Mouse (Mus musculus) skeletal muscle tissue, adult 2 months (tissue): ENCODE measurements at regions not wholly inside any gene's neighbourhood (a gene's known extent, or its start where the extent isn't known, plus 50 kb on each side); places are given as distances from the start of the nearest gene placed in this dataset.

ENCODE experiments used
- DNase-seq: peaks from one replicate; pipeline ENCODE4 v3.0.0-alpha.2; 2012; ENCODE audit warnings: low read depth, low spot score

DNA sequence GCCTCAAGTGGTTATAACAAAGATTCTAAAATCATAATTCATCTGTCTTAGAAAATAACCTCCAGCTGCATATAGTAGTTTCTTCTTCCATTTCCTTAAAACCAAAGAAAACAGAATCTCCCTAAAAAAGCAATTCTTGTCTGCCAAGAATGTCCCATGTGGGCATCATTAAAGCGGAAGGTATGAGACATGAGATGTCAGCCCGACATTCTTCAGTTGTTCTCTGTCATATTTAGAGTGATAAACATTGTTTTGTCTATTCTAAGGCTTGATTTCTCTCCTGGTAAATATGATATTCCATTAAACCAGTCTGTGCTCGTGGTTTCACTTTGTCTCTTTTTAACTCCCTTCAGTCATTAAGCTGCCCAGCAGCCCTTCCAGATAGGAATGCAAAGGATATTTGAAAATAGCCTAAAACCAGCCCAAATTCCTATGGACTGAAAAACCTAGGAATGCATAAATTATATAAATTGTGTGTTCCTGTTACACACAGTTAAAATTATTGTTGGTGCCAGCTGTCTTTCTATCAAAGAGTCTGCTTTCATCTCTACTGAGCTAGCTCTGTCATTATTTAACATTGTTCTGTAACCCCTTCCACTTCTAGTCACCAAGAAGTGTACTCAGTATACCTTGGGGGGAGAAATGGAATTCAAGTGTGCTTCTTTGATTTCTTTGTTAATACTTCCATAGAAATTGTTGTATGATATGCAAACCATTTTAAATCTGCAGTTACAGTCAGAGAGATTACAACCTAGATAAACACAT lies 191.4 kb upstream of the Gm9747 start:
- no peak for DNase-seq

DNA sequence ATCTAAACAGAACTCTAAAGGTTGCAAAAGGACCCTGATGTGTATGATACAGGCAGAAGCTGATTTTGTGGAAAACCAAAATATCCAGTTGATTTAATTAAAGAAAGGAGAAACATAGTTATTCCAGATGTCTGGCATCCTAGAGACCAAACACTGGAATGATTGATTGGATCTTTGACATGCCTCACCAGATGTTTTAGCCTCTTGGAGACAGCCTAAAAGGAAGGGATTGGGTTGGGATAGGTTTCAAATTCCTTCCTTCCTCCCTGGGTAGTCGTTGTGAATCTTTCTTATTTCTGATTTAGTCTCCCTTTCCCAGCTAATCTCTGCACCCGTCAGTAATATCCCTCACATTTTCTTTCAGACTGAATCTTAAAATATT lies 190.9 kb upstream of the Gm9747 start:
- peak; percentile 41 for DNase-seq

DNA sequence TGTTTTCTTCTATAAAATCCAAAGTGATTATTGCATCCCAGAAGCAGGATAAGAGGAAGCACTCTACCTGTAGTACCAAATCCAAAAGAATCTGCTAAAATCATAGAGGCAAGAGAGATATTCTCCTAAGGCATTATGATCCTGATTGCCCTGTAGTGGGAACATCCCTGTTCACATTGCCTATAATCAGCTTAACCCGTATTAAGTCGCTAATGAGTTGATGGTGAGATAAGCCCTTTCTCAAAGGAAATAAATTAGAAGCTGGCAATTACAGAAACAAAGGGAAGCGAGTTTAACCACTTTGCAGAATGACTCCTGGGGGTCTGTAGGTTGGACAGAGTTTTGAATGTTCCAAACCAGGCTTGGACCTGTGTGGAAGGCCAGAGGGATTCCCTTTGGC lies 190.4 kb upstream of the Gm9747 start:
- no peak for DNase-seq

DNA sequence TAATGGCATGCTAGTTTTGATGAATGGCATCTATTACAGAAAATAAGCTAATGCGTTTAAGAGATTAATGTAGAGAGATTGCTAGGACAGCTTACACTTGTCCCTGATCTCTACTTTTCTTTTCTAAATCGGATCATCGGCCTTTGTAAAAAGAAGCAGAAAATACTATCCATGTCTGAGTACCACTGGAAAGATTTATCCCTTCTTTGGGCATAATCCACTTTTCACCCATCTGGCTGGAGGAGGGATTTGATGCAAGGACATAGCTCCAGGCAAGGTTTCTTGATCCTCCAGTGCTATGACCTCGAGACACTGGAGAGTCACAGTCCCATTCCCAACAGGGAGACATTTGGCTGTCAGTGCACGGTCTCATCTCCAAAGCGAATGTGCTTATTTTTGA lies 166.6 kb upstream of the Gm9747 start:
- no peak for DNase-seq

DNA sequence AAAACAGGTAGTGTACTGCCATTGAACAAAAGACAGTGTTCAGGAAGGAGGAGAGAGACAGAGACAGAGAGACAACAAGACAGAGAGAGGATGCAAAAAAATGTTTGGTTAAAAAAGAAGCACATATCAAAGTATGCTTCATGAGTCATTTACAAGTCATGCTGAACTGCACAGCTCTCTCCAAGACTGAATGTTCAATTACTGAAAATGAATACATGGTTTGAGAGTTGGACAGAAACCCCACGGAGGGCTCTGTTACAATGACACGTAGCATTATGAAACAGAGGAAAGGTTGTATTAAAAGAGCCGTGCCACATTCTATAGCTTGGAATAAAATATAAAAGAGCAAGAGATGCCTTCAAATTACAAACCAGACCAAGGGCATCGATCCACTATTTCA lies 164.3 kb upstream of the Gm9747 start:
- no peak for DNase-seq

DNA sequence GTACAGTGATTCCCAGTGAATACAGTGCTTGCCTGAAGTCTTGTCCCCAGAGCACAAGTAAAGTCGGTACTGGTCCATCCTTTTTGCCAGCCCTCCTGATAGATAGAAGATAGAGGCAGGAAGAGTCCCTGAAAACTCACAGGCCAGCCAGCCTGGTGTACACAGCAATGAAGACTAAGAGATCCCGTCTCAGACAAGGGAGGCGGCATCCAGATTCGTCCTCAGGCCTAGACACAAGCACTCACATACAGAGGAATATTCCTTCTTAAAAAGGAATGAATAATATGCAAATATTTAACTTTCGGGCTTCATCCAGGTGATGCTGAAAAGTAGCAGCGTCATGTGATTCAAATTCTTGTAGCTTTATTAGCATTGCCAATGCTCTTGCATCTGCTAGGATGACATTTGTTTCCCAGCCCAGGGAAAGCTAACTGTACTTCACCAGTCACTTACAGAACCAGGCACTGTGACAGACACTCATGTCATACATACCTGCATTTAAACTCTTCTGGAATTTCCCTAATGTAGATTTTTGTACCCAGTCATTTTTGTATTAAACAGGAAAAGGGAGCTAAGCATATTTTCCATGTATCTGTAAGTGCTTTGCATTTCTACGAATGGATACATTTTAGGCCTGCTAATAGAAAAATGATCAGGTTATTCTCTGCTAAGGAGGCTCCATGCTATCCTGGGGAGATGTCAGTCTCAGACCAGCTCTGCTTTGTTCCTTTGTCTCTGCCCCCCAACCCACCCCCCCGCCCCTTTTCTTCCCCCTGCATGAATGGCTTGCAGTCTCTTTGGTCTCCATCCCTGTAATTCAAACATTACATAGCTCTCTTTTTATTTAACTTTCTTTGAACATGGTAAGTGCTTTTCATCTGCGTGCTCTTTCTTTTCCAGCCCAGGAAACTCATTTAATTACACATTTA lies 162.5 kb upstream of the Gm9747 start:
- DNase-seq: no peak

DNA sequence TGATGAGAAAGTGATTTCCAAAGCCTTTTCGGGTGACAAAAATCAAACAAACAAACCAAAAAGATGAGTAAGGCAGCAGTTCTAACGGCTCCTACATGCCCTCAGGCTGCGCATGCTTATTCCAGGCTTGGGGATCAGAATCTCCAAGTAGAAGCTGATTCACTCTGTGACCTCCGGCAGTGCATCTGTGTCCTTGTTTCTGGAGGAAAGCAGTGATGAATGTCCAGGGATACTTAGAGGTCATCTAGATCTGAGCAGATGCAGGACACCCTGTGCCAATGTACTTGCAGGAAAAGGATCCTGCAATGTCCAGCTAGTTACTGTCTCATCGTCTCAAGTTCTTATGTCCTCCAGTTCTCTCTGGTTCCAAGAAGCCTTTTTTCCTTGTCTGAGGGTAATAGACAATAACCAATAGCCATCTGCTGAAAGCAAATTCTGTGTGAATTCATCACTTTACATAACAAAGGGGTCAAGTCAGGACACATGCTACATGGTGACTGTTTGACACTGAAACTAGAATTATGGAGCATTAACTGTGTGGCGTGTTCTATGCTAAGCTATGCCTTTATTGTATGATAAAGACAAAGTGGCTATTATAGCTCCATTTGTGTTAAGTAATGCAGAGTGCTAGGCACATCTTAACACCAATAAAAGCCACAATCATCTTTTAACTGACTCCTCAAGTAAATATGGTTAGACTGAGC lies 143.6 kb upstream of the Gm9747 start:
- peak; percentile 46 for DNase-seq

DNA sequence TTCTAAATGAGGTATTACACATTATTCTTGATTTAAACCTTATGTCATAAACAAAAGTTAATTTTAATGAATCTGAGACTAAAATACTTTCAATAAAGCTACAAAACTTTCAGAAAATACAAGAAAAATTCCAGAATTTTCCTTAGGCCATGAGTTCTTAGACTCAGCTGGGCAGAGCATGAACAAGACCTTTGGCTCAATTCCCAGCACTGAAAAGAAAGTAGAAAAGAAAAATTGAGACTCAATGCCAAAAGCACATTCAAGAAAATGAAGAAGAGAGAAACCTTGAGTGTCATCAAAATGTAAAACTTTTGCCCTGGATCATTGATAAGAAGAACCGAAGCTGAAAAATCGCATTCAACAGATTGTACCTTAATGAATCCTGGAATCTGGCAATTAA lies 137.8 kb upstream of the Gm9747 start:
- no peak for DNase-seq

DNA sequence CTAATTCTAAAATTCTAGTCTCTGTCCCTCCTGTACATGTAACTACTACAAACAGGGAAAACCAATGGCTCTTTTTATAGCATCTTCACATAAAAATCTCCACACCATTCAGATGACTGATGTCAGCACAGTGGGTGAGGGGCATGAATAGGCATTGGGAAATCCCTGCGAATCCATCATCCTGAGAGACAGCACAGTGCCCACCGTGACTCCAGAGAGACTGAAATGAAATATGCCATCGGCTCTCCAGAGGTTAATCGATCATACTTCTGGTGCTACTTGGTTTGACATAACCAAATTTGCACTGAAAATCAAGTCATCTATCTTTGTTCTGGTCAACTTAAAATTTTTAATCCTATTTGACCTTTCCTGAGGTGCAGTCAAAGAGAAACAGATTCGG lies 126.2 kb upstream of the Gm9747 start:
- DNase-seq: no peak

DNA sequence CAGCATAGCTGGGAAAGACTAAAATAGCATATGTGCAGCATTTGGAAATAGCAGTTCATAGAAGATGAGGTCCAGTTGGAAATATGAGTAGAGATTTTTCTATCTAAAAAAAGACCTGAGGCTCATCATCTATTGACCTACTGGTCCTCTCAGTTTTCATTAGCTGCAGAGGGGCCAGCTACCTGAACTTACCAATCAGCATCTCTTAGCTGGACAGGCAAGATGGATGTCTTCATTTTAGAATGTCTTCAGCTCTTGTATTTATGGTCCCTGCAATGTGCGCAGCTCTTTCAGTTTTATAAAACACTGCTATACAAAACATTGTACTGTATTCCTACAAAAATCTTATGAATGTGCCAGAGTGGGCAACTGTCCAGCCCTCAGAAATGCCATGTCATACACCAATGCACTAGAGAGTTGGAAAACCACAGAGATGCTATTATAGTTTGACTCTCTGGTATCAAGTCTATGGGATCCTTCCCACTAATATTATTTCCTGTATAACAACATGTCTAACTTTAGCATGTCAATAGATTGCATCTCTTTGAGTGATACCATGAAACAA lies 122.8 kb upstream of the Gm9747 start:
- DNase-seq: peak; percentile 78

DNA sequence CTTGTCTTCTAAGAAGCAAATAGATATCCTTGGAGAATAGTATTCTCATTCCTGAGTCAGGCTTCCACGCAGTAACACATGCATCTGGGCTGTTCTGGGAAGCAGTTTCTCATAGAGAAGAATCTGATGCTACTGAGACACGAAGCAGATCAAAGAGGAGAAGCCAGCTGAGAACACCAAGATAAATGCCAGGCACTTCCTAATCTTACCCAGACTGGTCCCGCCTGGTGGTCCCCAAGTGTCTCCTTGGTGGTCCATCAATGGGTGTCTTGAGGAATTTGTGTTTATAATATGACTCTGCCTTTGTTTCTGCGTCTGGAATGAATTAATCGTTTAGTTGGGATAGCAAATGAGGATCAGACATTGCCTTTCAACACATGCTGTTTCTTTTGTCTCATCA lies 120.5 kb upstream of the Gm9747 start:
- DNase-seq: peak; percentile 43

DNA sequence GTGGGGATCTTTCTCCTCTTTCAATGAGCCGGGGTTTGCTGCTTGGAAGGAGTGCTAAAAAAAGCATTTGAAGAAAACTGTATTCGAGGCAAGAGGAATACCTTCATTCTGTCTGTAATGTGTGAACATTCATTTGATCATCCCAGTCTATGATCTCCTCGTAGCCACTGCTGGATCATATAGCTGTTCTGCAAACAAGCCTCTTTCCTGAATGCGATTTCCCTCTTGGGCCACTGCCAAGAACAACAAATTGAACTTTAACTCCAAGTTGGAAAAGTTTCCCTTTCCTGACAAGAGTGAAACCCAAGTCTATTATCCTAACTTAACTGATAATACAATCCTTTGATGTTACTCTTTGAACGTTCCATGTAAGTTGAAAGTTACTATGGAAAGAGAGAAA lies 108.4 kb upstream of the Gm9747 start:
- DNase-seq: no peak

DNA sequence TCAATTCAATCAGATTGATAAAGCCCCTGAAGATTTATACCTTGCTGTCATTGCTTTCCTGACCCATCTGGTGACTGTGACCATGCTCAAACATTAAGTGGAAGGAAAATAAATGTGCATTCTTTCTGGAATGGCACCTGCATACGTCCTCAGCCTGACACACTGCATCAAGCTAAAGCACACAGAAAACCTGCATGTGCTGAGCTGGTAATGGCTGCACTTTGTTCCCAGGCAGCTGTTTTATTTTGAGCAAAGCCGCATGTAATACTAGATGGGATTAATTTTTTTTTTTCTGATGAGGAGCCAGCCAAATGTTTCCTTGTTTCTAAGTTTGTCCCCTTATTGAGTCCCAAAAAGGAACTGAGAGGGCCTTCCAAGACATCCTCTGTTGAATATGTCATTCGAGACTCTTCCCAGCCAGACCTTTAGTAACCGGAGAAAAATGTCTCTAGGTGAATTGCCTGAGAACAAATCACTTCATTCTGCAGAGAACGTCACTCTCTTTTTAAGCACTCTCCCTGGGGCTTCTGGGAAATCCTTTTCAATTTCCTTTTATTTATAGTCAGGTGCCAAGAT lies 103.1 kb upstream of the Gm9747 start:
- peak; percentile 87 for DNase-seq

DNA sequence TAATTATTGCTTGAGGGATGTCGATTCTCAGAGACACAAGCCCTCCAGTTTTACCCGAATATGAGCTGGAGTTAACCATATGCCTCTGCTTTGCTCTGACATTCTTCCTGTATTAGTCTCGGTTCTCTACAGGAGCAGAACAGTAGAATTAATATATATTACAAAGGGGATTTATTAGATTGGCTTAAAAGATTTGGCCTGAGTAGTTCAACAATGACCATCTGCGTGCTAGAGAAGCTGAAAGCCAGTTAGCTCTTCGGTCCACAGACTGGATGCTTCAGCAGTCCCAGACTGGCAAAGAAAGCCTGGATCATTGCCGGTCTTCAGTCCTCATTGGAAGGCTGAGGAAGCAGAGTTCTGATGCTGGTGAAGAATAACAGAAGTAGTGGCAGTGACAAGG lies 100.4 kb upstream of the Gm9747 start:
- DNase-seq: no peak

DNA sequence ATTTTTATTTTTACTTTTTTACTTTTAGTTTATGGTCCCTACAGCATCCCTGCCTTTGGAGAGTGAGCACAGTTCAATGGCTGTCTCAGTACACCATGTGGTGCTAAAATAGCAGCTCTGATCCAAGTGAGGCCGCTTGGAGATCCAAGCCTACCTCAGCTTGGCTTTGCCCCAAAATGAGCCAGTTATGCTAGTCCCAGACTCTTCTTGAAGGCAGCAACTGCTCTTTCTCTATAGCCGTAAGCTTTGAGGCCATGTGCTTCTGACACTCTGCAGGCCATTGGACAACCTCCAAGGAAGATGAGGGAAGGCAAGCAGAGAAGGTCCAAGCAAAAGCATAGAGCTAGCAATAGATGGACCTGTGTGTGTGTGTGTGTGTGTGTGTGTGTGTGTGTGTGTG lies 98.0 kb upstream of the Gm9747 start:
- no peak for DNase-seq

DNA sequence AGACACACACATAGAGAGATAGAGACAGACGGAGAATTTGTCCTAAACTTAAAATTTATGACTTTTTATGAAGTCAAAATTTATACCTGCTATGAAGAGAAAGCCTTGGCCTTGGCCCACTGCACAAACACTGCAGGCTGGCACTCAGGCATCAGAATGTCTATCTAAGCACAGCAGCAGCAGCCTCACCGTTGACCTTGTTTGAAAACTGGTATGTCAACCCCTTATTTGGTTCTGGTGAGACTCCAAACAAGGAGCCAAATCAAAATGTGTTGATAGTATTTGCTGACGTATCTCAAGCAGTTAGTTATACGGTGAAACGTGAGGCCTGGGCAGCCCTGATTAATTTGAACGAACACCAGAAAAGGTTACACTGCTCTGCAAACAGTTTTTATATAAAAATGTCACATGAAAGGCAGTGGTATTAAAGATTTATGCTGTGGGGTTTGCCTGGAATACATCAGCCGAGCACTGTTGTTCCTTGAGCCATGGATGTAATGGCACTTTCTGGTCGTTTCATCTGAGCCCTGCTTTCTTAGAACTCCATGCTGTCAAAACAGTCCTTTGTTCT lies 97.1 kb upstream of the Gm9747 start:
- no peak for DNase-seq

DNA sequence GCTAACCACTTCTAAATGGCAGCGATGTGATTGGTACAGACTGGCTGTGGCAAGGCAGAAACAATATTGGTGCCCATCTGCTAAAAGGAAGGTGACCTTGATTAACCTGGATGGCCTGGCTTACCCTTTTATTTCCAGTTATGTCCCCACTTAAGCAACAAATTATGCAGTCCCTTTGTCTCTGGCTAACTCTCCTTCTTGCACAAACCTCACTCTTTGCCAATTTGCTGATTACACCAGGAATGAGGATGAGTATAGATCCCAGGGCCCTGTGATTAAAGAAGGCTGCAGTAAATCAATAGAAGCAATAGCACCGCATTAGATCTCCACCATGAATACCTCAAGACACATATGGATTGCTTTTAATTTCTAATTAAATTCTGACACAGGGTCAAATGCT lies 87.7 kb upstream of the Gm9747 start:
- DNase-seq: no peak

DNA sequence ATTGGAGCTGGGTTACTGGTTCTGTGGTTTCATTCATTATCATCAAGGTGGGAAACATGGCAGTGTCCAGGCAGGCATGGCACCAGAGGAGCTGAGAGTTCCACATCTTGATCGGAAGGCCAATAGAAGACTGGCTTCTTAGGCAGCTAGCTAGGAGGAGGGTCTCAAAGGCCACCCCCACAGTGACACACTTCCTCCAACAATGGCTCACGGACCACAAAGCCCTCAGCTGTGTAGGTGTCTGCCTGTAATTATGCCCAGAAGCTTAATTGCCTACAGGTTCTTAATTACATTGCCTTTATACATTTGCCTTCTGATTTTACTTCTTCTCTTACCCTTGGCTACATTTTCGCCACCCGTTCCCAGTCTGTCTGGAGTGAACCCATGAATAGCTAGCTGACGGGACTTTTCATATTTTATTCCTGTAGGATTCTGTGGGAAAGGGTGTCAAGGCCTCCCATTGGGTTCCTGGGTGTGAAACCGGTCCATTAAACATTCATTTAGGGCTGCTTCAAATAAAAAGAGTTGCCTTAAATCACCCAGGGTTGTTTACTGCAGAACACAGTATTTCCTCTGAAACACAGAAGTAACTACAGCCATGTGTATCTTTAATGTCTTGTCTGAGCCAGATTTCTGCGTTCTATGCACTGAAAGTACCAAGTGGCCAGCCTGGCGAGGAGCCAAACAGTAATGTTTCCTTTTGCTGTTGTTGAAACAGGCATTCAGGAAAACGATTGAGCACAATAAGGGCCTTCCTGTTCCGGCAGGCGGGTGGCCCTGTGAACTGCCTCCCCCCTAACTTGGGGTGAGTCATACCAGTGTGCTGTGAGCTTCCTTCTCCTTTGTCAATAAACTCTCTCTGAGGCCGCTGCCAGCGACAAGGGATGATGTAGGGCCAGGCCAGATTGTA lies 82.4 kb upstream of the Gm9747 start:
- DNase-seq: peak; percentile 33

DNA sequence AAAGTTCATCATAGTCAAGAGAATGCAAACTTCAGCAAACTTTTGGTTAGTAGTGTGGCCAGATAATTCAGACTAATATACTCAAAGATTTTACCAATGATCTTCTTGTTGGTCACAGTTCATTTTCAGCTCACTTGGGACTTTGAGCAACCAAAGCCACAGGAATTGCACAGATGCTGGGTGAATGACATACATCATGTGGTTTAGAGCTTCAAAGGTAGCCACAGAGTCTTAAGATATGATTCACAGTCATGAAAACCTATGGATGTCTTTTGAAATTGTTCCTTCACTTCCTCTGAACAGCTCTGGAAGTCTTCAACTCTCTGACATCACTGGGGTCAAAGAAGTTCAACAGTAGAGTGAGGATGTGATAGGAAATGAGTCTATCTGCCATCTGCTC lies 77.0 kb upstream of the Gm9747 start:
- no peak for DNase-seq

DNA sequence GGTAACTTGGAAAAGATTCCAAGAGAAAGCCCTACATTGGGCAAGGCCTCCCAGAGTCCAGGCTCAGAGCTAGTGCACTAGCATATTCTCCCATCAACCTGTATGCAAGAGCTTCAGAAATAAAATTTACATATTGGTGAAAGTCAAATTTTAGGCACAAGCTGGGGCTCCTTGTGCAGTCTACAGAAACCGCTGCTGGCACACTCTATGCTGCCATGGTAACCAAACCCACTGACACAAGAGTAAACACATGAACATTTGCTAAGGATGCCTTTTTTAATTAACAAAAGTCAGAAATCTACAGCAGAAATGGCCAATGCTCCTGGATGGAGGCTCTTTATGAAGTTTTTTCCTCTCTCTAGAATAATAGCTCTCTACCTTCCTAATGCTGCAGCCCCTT lies 75.9 kb upstream of the Gm9747 start:
- DNase-seq: no peak
